Mouse (Mus musculus) forebrain, embryonic 13.5 days (tissue): ENCODE results near the gene Hnrnpa3. TPM values are rescaled to one million over a fixed set of nuclear protein-coding genes. Genes with fewer than 3 reads are reported as not detected.

Source experiments
- ATAC-seq: fragments of 200-750 bp; cut with Nextera tagmentation; 2 replicates; pipeline ENCODE4 v1.8.0; 2017
- H3K27ac ChIP-seq: fragments of 300-500 bp; sonication (generic); 2 replicates; pipeline ENCODE4 v1.5.1; 2015; ENCODE audit warnings: inconsistent platforms, mild to moderate bottlenecking, moderate library complexity
- H3K27me3 ChIP-seq: fragments of 300-500 bp; sonication (generic); 2 replicates; pipeline ENCODE4 v1.6.1; 2015; ENCODE audit warnings: mild to moderate bottlenecking, inconsistent platforms
- H3K36me3 ChIP-seq: fragments of 300-500 bp; sonication (generic); 2 replicates; pipeline ENCODE4 v1.6.1; 2015; ENCODE audit warnings: mild to moderate bottlenecking, inconsistent platforms; ENCODE audit not compliant: poor library complexity, severe bottlenecking
- H3K4me1 ChIP-seq: fragments of 300-500 bp; sonication (generic); 2 replicates; pipeline ENCODE4 v1.6.1; 2015; ENCODE audit warnings: inconsistent platforms
- H3K4me2 ChIP-seq: fragments of 300-500 bp; sonication (generic); 2 replicates; pipeline ENCODE4 v1.6.1; 2015; ENCODE audit warnings: inconsistent platforms, mild to moderate bottlenecking, moderate library complexity
- H3K4me3 ChIP-seq: fragments of 300-500 bp; sonication (generic); 2 replicates; pipeline ENCODE4 v1.5.1; 2015; ENCODE audit warnings: mild to moderate bottlenecking, inconsistent platforms
- H3K9ac ChIP-seq: fragments of 300-500 bp; sonication (generic); 2 replicates; pipeline ENCODE4 v1.6.1; 2015; ENCODE audit warnings: mild to moderate bottlenecking, inconsistent platforms
- H3K9me3 ChIP-seq: fragments of 300-500 bp; sonication (generic); replicated peaks from 2 replicates; pipeline ENCODE4 v1.6.1; 2016; ENCODE audit warnings: inconsistent platforms
- WGBS: fragments of 180-500 bp; shearing (Covaris S2); methylation state at CpG from one replicate; pipeline ENCODE4 v1.1.7; 2015; 5-methylcytosine and 5-hydroxymethylcytosine counted together
- polyA plus RNA-seq: library from polyadenylated mRNA; unstranded; fragments of >200 nt; fragmentation: Nextera tagmentation; extraction: Ambion mirVana; gene quantifications from 2 replicates; pipeline ENCODE4 v1.2.1, GENCODE M21; 2015

The Hnrnpa3 gene
- polyA plus RNA-seq, 1 experiment from 2014 or later: 365 TPM

- WGBS: 47% methylated on average over 2 of the region's 2 CpGs
- peak overlapping the region; percentile 76 for H3K4me2 ChIP-seq
- H3K36me3 ChIP-seq: peaks cover 31% of the 10 kb centered on the region
- peaks cover 25% of the 10 kb centered on the region for H3K4me1 ChIP-seq
- H3K9ac ChIP-seq: peak overlapping the region; percentile 98
- no peak overlapping the region for H3K27ac ChIP-seq
- no peak for ATAC-seq
- no peaks in the 10 kb centered on the region for H3K9me3 ChIP-seq
- H3K4me3 ChIP-seq: peak overlapping the region; percentile 94
- no peaks in the 10 kb centered on the region for H3K27me3 ChIP-seq
Measured at GRCm38 (mm10) chr2:75661106-75661505, 2.0 kb downstream of the Hnrnpa3 start.

- Histone ChIP-seq H3K4me3 (no peak overlapping the region), H3K4me2 (no peak overlapping the region), H3K36me3 (peaks cover 11% of the 10 kb centered on the region), H3K9ac (no peak overlapping the region), H3K9me3 (no peaks in the 10 kb centered on the region), H3K27ac (peak overlapping the region; percentile 12; the same call in 1 of the 2 replicates), H3K27me3 (no peaks in the 10 kb centered on the region), H3K4me1 (no peaks in the 10 kb centered on the region)
- ATAC-seq: peak; percentile 14; the same call in 1 of the 2 replicates
- 45% methylated on average over 14 of the region's 14 CpGs for WGBS
Measured at GRCm38 (mm10) chr2:75669491-75670445, 10.7 kb downstream of the Hnrnpa3 start.

- H3K36me3 ChIP-seq: peaks cover 6% of the 10 kb centered on the region; the same call in 1 of the 2 replicates
- H3K27me3 ChIP-seq: no peaks in the 10 kb centered on the region
- H3K9ac ChIP-seq: no peak overlapping the region
- H3K27ac ChIP-seq: no peak overlapping the region
- WGBS: 86% methylated on average over 6 of the region's 6 CpGs
- no peak overlapping the region for H3K4me2 ChIP-seq
- H3K4me3 ChIP-seq: no peak overlapping the region
- no peaks in the 10 kb centered on the region for H3K4me1 ChIP-seq
- H3K9me3 ChIP-seq: no peaks in the 10 kb centered on the region
- ATAC-seq: no peak
Measured at GRCm38 (mm10) chr2:75670446-75671336, 11.6 kb downstream of the Hnrnpa3 start.

- no peaks in the 10 kb centered on the region for H3K4me1 ChIP-seq
- H3K4me3 ChIP-seq: no peak overlapping the region
- no peak overlapping the region for H3K4me2 ChIP-seq
- peaks cover 9% of the 10 kb centered on the region; the same call in 1 of the 2 replicates for H3K36me3 ChIP-seq
- H3K27me3 ChIP-seq: no peaks in the 10 kb centered on the region
- H3K27ac ChIP-seq: no peak overlapping the region
- no peak overlapping the region for H3K9ac ChIP-seq
- ATAC-seq: no peak
- WGBS: 85% methylated on average over 2 of the region's 2 CpGs
- H3K9me3 ChIP-seq: no peaks in the 10 kb centered on the region
Measured at GRCm38 (mm10) chr2:75671337-75671660, 12.2 kb downstream of the Hnrnpa3 start.

DNA sequence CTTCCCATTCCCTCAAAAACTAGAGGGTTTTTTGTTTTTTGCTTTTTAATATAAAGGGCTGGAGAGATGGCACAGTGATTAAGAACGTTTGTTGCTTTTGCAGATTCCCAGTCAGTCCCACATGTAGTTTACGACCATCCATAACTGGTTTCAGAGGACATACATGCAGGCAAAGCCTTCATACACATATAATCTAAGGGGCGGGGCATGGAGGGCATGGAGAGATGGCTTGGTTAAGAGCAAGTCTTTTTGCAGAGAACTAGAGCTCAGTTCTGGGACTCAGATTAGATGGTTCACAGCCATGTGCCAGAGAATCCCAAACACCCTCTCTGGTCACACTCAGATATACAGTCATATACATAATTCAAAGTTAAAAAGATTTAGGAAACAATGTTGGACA lies 13.5 kb downstream of the Hnrnpa3 start:
- no peaks in the 10 kb centered on the region for H3K9me3 ChIP-seq
- peaks cover 18% of the 10 kb centered on the region for H3K36me3 ChIP-seq
- H3K4me1 ChIP-seq: no peaks in the 10 kb centered on the region
- no peak overlapping the region for H3K9ac ChIP-seq
- no peaks in the 10 kb centered on the region for H3K27me3 ChIP-seq
- 85% methylated on average over 3 of the region's 3 CpGs for WGBS
- no peak for ATAC-seq
- no peak overlapping the region for H3K27ac ChIP-seq
- no peak overlapping the region for H3K4me3 ChIP-seq
- no peak overlapping the region for H3K4me2 ChIP-seq

- no peak overlapping the region for H3K4me2 ChIP-seq
- H3K4me3 ChIP-seq: no peak overlapping the region
- no peak overlapping the region for H3K9ac ChIP-seq
- WGBS: 75% methylated on average over 14 of the region's 14 CpGs
- no peak overlapping the region for H3K27ac ChIP-seq
- H3K4me1 ChIP-seq: no peaks in the 10 kb centered on the region
- peaks cover 27% of the 10 kb centered on the region for H3K36me3 ChIP-seq
- no peaks in the 10 kb centered on the region for H3K9me3 ChIP-seq
- no peak for ATAC-seq
- H3K27me3 ChIP-seq: no peaks in the 10 kb centered on the region
Measured at GRCm38 (mm10) chr2:75676567-75676966, 17.5 kb downstream of the Hnrnpa3 start.

GRCm38 (mm10) chr2:75679947-75680346 lies 20.9 kb downstream of the Hnrnpa3 start:
- Histone ChIP-seq H3K9ac (no peak overlapping the region), H3K9me3 (no peaks in the 10 kb centered on the region), H3K27ac (no peak overlapping the region), H3K4me3 (no peak overlapping the region), H3K27me3 (no peaks in the 10 kb centered on the region), H3K4me2 (no peak overlapping the region), H3K4me1 (no peaks in the 10 kb centered on the region), H3K36me3 (peaks cover 24% of the 10 kb centered on the region)
- 94% methylated on average over 8 of the region's 8 CpGs for WGBS
- no peak for ATAC-seq

DNA sequence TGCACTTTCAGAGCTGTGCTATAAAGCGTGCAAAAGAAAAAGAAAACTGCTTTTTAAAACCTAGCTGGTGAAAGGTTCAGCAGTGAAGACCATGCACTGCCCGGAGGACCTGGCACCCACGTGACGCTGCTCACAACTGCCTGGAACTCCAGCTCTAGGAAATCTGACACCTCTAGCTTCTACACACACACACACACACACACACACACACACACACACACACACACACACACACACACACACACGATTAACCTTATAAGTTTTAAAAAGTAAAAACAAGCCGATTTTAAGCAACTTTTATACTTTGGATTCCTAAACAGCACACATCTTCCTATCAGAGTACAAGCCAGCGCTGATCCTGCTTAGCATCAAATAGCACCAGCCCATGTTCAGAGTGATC lies 22.4 kb downstream of the Hnrnpa3 start:
- Histone ChIP-seq H3K4me1 (no peaks in the 10 kb centered on the region), H3K36me3 (peaks cover 16% of the 10 kb centered on the region), H3K9ac (no peak overlapping the region), H3K27me3 (no peaks in the 10 kb centered on the region), H3K9me3 (no peaks in the 10 kb centered on the region), H3K4me3 (no peak overlapping the region), H3K27ac (no peak overlapping the region), H3K4me2 (no peak overlapping the region)
- WGBS: 77% methylated on average over 7 of the region's 7 CpGs
- no peak for ATAC-seq

DNA sequence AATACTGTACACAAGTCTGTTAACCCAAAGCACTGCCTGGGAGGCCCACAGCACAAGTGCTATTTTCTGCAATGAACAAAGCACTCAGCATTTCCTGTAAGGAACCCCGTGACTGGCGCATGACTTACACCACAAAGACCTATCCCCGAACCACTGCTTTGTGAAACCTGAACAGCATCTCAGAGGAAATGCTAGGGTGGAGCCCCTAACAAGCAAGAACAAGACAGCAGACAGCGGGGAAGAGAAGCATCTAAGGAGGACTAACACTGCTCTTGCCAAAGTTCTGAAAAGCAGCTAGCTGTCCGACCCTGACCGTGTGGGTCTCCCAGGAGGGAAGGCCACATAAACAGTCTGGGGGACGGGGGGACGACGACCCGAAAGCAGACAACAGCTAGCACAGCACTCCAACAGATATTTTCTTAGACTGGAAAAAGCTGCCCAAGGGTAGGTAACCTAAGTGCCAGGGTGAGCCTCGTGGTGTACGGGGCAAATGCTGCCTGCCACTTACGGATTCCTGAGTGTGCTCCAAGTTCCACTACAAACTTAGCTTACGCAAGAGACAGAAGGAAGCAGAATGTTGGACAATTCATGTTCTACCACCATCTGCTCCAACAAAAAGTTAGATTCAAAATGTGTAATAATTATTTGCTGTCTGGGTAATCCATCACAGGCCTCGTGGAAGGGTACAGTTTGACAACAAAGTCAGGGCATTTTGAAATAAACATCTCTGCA lies 24.1 kb downstream of the Hnrnpa3 start:
- Histone ChIP-seq H3K4me3 (no peak overlapping the region), H3K4me2 (no peak overlapping the region), H3K36me3 (0 out of 2 replicates have a peak, but pooled peaks cover 8% of the 10 kb centered on the region), H3K9ac (no peak overlapping the region), H3K27ac (no peak overlapping the region; the same call in 1 of the 2 replicates), H3K9me3 (no peaks in the 10 kb centered on the region), H3K27me3 (no peaks in the 10 kb centered on the region), H3K4me1 (no peaks in the 10 kb centered on the region)
- no peak for ATAC-seq
- WGBS: 76% methylated on average over 15 of the region's 15 CpGs

GRCm38 (mm10) chr2:75684526-75684925 lies 25.5 kb downstream of the Hnrnpa3 start:
- no peak overlapping the region for H3K4me2 ChIP-seq
- H3K27ac ChIP-seq: no peak overlapping the region
- no peak for ATAC-seq
- WGBS: 79% methylated on average over 3 of the region's 3 CpGs
- H3K4me1 ChIP-seq: no peaks in the 10 kb centered on the region
- no peak overlapping the region for H3K4me3 ChIP-seq
- no peak overlapping the region for H3K9ac ChIP-seq
- H3K36me3 ChIP-seq: no peaks in the 10 kb centered on the region
- H3K27me3 ChIP-seq: no peaks in the 10 kb centered on the region
- no peaks in the 10 kb centered on the region for H3K9me3 ChIP-seq

GRCm38 (mm10) chr2:75685458-75685861 lies 26.4 kb downstream of the Hnrnpa3 start:
- Histone ChIP-seq H3K4me2 (no peak overlapping the region), H3K27me3 (no peaks in the 10 kb centered on the region), H3K36me3 (no peaks in the 10 kb centered on the region), H3K9me3 (no peaks in the 10 kb centered on the region), H3K27ac (no peak overlapping the region), H3K4me3 (no peak overlapping the region), H3K9ac (no peak overlapping the region), H3K4me1 (no peaks in the 10 kb centered on the region)
- 86% methylated on average over 6 of the region's 6 CpGs for WGBS
- no peak for ATAC-seq
